In the genomic region with DNA sequence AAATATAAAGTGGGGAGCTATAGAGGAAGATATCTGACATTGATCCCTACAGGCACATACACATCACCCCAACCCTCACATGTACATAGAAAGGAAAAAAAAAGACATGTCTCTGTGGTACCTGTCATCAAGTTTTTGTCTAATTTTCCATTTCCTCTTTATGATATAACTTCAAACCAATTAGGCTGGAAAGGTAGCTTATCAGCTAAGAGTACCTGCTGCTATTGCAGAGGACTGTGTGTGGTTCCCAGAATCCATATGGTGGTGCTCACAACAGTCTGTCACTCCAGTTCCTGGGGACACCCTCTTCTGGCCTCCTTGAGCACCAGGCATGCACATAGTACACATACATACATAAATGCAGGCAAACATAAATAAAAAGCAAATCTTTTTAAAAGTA, we compare ENCODE assay signal across 23 mouse cellular contexts.
"Had no signal": no experiment of that assay in that cellular context is flagged by ENCODE, and none has a peak within 500 bp of the region (broad histone marks: within the 10 kb centered on the region; RNA-seq: fewer than 3 reads in every experiment).

No protein-coding gene starts in this region.

- H3K9me3 ChIP-seq: liver, embryonic 15.5 days; lung, embryonic 15.5 days; midbrain, embryonic 10.5 days; midbrain, embryonic 12.5 days; neural tube, embryonic 13.5 days; neural tube, embryonic 15.5 days; stomach, embryonic 15.5 days had no signal

- H3K27me3 ChIP-seq: liver, embryonic 15.5 days; lung, embryonic 15.5 days; midbrain, embryonic 12.5 days; neural tube, embryonic 13.5 days; neural tube, embryonic 15.5 days; stomach, embryonic 15.5 days had no signal

- H3K4me2 ChIP-seq: liver, embryonic 15.5 days; lung, embryonic 15.5 days; midbrain, embryonic 12.5 days; neural tube, embryonic 13.5 days; neural tube, embryonic 15.5 days; stomach, embryonic 15.5 days had no signal

- DNase-seq: liver, postnatal 0 days; lung, adult 2 months; lung, postnatal 4 days; midbrain, embryonic 14.5 days; retina, postnatal 1 day; right cerebral cortex, adult 18-20 months; right cerebral cortex, postnatal 25 days; right cerebral cortex, postnatal 4 days; spleen, adult 18-20 months; thymus, adult 2 months; thymus, postnatal 25 days; thymus, postnatal 4 days had no signal

- ATAC-seq: liver, postnatal 0 days; lung, postnatal 0 days; midbrain, embryonic 16.5 days had no signal

- H3K4me3 ChIP-seq: liver, embryonic 15.5 days; lung, embryonic 15.5 days; midbrain, embryonic 10.5 days; midbrain, embryonic 12.5 days; myocyte; neural tube, embryonic 13.5 days; neural tube, embryonic 15.5 days; stomach, embryonic 15.5 days had no signal

- H3K27ac ChIP-seq: liver, embryonic 15.5 days; lung, embryonic 15.5 days; midbrain, embryonic 10.5 days; midbrain, embryonic 12.5 days; neural tube, embryonic 13.5 days; neural tube, embryonic 15.5 days; stomach, embryonic 15.5 days; stomach, postnatal 0 days had no signal

- H3K9ac ChIP-seq: liver, embryonic 15.5 days; liver, postnatal 0 days; lung, embryonic 15.5 days; midbrain, embryonic 12.5 days; neural tube, embryonic 13.5 days; neural tube, embryonic 15.5 days; stomach, embryonic 15.5 days had no signal

- H3K4me1 ChIP-seq: midbrain, embryonic 10.5 days; midbrain, embryonic 12.5 days; stomach, embryonic 15.5 days had no signal

- H3K36me3 ChIP-seq: liver, embryonic 15.5 days; lung, embryonic 15.5 days; midbrain, embryonic 10.5 days; midbrain, embryonic 12.5 days; neural tube, embryonic 13.5 days; neural tube, embryonic 15.5 days; stomach, embryonic 15.5 days had no signal
